Mouse (Mus musculus): ENCODE data around the gene Lclat1. TPM values are rescaled to one million over a fixed set of nuclear protein-coding genes. Genes with fewer than 3 reads are reported as not detected.

The Lclat1 gene
- polyA plus RNA-seq, 1 experiment from 2014 or later = 12.2 TPM

DNA sequence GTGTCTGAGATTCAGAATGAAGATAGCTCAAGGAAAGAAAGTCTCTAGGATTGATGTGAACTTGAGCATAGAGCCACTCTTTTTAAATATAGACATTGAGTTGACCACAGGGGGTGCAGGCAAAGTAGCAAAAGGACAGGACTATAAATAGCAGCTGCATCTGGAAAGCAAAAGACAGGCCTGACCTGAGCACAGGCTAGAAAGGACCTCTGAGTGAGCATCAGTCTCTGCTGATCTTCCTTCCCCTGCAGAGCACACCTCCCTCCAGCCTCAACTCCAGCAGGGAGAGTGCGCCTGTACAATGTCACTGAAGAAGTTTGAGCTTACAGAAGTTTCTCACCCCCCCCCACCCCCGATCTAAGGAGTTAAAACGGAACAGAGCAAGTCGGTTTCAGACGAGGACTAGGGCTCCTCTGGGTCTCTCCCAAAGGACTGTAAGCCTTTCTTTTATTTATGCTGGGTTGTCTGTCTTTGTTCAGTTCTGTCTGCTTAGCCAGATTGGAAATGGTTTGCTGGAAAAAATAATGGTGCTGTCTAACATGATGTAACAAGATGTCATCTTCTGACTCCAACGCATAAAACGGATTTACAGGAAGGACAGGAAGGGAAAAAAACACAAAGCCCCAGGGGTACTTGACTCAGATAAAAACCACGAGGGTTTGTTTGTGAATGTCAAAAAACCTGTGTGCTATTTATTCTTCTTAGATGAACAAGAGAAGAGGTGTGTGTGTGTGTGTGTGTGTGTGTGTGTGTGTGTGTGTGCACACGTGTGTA is 26.2 kb upstream of the Lclat1 start:
- no peak overlapping the region for H3K9ac ChIP-seq (ENCODE audit: low read length)
- H3K4me2 ChIP-seq (ENCODE audit: low read length) = no peak overlapping the region
- DNase-seq (ENCODE audit: low spot score) (no peak), ATAC-seq (no peak)
- H3K4me3 ChIP-seq (ENCODE audit: low read depth, low read length) = no peak overlapping the region
- 72% methylated on average over 9 of the region's 9 CpGs for WGBS
- no peaks in the 10 kb centered on the region for H3K4me1 ChIP-seq (ENCODE audit: control insufficient read depth, insufficient read depth, low read length)
- no peaks in the 10 kb centered on the region for H3K27me3 ChIP-seq (replicated peaks; ENCODE audit: control insufficient read depth, insufficient read depth, low read length)
- H3K27ac ChIP-seq (ENCODE audit: low read depth, low read length) = no peak overlapping the region
- H3K9me3 ChIP-seq (replicated peaks; ENCODE audit: control insufficient read depth, low read length) = no peaks in the 10 kb centered on the region
- no peaks in the 10 kb centered on the region for H3K36me3 ChIP-seq (ENCODE audit: control insufficient read depth, insufficient read depth, low read length)

DNA sequence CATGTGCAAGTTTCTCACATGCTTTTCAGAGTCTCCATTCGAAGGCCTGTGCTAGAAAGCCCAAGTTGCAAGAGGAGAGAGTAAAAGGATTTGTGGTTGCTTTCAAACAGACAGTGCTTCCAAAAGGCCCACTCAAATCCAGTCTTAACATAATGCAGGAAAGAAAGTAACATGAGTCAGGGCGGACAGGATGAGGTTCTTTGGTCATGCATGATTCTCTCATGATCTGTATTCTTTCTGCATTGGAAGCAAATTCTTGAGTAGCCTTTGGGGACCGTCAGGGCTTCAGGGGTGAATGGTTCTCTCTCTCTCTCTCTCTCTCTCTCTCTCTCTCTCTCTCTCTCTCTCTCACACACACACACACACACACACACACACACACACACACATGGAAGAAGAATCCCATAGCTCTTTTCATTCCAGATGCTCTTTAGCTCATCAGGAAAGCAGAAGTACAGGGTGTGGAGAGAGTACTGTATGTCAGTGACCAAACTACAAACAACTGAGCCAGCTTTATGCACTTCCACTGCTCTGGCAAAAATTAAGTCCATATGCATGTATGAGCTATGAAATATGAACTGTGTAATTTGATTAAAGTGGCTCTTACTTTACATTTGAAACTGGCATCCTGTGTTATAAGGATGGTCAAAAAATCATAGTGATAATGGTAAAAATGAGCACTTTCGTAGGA is 25.1 kb upstream of the Lclat1 start:
- ATAC-seq = no peak
- H3K4me2 ChIP-seq (ENCODE audit: low read length) = no peak overlapping the region
- no peak for DNase-seq (ENCODE audit: low spot score)
- no peak overlapping the region for H3K27ac ChIP-seq (ENCODE audit: low read depth, low read length)
- no peaks in the 10 kb centered on the region for H3K36me3 ChIP-seq (ENCODE audit: control insufficient read depth, insufficient read depth, low read length)
- 83% methylated on average over 4 of the region's 4 CpGs for WGBS
- no peak overlapping the region for H3K4me3 ChIP-seq (ENCODE audit: low read depth, low read length)
- no peaks in the 10 kb centered on the region for H3K27me3 ChIP-seq (replicated peaks; ENCODE audit: control insufficient read depth, insufficient read depth, low read length)
- H3K4me1 ChIP-seq (ENCODE audit: control insufficient read depth, insufficient read depth, low read length) = no peaks in the 10 kb centered on the region
- H3K9ac ChIP-seq (ENCODE audit: low read length) = no peak overlapping the region
- no peaks in the 10 kb centered on the region for H3K9me3 ChIP-seq (replicated peaks; ENCODE audit: control insufficient read depth, low read length)

DNA sequence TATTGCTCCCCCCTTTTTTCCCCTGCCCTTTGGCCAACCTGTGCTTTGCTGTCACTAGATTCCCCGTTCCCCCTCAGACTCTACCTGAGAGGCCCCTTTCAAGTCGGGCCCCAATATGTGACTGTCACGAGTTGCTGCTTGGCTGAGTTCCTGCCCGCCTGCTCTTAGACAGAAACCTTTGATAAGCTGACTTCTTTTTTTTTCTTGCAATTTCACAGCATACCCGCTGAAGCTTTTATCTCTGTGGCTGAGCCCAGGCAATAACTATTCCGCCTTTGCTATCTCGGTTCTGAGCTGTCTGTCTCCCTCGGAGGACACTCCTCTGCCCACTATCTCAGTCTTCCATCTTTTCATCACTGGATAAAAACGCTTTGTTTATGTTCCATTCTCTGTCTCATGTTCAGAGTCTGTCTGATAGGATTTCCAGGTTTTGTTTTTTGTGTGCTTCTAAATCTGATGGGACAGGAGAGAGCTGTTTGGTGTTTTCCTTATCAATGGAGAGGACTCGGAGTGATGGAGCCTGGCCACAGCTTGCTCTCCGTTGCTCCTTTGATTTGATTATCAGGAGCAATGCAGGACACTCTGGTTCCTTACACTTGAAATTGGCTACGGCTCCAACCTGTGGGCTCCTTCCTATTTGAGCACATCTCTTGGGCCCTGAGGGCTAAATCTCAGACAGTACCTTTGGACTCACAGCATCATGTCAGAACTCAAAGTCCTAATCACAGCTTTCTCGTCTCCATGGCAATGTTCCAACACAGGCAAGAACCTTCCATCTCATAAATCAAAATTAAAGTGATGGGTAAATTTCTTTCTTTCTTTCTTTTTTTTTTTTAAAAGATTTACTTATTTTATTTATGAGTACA is 20.5 kb upstream of the Lclat1 start:
- H3K9me3 ChIP-seq (replicated peaks; ENCODE audit: control insufficient read depth, low read length) = no peaks in the 10 kb centered on the region
- H3K27me3 ChIP-seq (replicated peaks; ENCODE audit: control insufficient read depth, insufficient read depth, low read length) = no peaks in the 10 kb centered on the region
- no peak overlapping the region for H3K27ac ChIP-seq (ENCODE audit: low read depth, low read length)
- DNase-seq (ENCODE audit: low spot score) = peak; percentile 19
- 73% methylated on average over 13 of the region's 13 CpGs for WGBS
- no peaks in the 10 kb centered on the region for H3K36me3 ChIP-seq (ENCODE audit: control insufficient read depth, insufficient read depth, low read length)
- no peak overlapping the region for H3K9ac ChIP-seq (ENCODE audit: low read length)
- no peak overlapping the region for H3K4me3 ChIP-seq (ENCODE audit: low read depth, low read length)
- ATAC-seq = no peak
- no peaks in the 10 kb centered on the region for H3K4me1 ChIP-seq (ENCODE audit: control insufficient read depth, insufficient read depth, low read length)
- H3K4me2 ChIP-seq (ENCODE audit: low read length) = no peak overlapping the region

DNA sequence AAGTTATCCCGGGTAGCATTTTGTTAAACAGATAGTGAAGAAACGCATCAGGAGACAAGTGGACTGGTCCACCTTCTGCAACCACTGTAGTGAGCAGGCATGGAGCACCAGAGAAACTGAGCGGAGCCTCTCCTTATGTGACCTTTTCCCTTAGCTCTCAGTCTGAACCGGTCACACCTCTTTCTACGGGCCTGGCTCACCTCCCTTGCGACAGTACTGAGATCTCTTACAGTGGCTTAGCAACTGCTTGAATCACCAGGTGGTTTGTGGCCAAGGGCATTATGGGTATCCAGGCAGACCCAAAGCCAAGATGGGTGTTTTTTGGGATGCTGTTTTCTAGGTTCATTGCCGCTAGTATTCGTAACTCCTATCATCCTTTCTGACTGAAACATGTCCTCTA is 16.4 kb upstream of the Lclat1 start:
- Histone ChIP-seq H3K4me1 (ENCODE audit: control insufficient read depth, insufficient read depth, low read length) (no peaks in the 10 kb centered on the region), H3K36me3 (ENCODE audit: control insufficient read depth, insufficient read depth, low read length) (no peaks in the 10 kb centered on the region), H3K4me3 (ENCODE audit: low read depth, low read length) (no peak overlapping the region), H3K9me3 (replicated peaks; ENCODE audit: control insufficient read depth, low read length) (no peaks in the 10 kb centered on the region), H3K9ac (ENCODE audit: low read length) (no peak overlapping the region), H3K27ac (ENCODE audit: low read depth, low read length) (no peak overlapping the region), H3K27me3 (replicated peaks; ENCODE audit: control insufficient read depth, insufficient read depth, low read length) (no peaks in the 10 kb centered on the region), H3K4me2 (ENCODE audit: low read length) (no peak overlapping the region)
- no peak for DNase-seq (ENCODE audit: low spot score)
- no peak for ATAC-seq
- WGBS = 85% methylated on average over 8 of the region's 8 CpGs

DNA sequence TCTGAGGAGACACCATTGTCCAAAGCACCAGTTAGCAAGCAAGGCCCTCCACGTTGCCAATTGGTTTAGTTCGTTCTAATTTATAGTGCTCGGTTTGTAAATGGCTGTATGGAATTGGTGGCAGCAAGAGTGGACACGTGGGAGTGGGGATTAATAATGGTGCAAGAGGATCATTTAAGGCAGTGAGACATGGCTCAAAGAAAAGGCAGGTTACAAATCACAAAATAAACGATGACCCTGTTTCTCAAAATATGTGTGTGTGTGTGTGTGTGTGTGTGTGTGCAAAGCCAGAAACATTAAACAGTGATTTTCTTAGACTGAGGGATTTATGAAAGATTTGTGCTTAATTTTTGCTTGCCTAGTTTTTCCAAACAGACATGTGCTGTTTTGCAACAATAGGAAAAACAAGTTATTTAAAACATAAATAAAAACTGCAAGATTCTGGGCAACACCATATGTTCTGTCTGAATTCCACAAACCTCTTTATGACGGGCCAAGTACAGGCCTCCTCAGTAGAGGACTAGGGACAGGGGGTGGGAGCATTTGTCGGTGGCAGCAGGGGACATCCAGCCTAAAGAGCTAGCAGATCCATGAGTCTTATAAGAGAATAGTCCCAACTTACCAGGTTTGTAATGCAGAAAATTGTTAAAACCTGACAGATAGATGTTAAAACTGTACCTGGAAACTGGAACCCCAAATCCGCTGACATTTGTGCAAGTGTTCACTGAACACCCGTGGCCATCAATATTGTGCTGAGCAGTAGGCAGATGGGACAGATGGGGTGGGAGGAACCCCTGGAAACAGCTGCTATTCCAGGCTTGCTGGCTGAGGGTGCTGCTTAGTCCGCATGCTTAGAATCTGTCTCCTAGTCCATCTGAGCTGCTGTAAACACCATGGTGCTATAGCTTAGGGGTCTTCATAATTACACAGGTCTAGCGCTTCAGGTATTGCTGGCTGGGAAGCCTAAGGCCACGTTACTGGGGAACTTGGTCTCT is 15.4 kb upstream of the Lclat1 start:
- Histone ChIP-seq H3K4me2 (ENCODE audit: low read length) (no peak overlapping the region), H3K4me1 (ENCODE audit: control insufficient read depth, insufficient read depth, low read length) (no peaks in the 10 kb centered on the region), H3K27me3 (replicated peaks; ENCODE audit: control insufficient read depth, insufficient read depth, low read length) (no peaks in the 10 kb centered on the region), H3K9ac (ENCODE audit: low read length) (no peak overlapping the region), H3K4me3 (ENCODE audit: low read depth, low read length) (no peak overlapping the region), H3K36me3 (ENCODE audit: control insufficient read depth, insufficient read depth, low read length) (no peaks in the 10 kb centered on the region), H3K9me3 (replicated peaks; ENCODE audit: control insufficient read depth, low read length) (no peaks in the 10 kb centered on the region), H3K27ac (ENCODE audit: low read depth, low read length) (no peak overlapping the region)
- no peak for DNase-seq (ENCODE audit: low spot score)
- 81% methylated on average over 12 of the region's 12 CpGs for WGBS
- no peak for ATAC-seq

DNA sequence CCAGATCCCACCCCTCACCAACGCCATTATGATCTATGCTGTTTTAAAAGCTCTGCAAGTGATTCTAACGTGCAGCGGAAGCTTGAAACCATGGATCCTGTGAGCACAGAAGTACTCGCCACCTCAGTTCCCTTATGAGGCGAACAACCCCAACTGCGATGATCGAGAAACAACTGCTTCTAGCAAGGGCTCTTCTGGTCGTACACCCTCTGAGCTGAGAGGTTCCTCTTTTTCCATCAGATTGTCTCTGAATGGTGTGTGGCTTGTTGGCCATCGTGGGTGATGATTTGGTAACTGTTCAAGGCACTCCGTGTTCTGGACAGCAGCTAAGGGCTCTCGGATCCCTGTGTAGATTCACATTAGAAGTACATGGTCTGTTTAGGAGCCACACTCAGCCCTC is 12.7 kb upstream of the Lclat1 start:
- Histone ChIP-seq H3K4me3 (ENCODE audit: low read depth, low read length) (no peak overlapping the region), H3K27ac (ENCODE audit: low read depth, low read length) (no peak overlapping the region), H3K27me3 (replicated peaks; ENCODE audit: control insufficient read depth, insufficient read depth, low read length) (no peaks in the 10 kb centered on the region), H3K4me1 (ENCODE audit: control insufficient read depth, insufficient read depth, low read length) (no peaks in the 10 kb centered on the region), H3K9ac (ENCODE audit: low read length) (no peak overlapping the region), H3K4me2 (ENCODE audit: low read length) (no peak overlapping the region), H3K9me3 (replicated peaks; ENCODE audit: control insufficient read depth, low read length) (no peaks in the 10 kb centered on the region), H3K36me3 (ENCODE audit: control insufficient read depth, insufficient read depth, low read length) (no peaks in the 10 kb centered on the region)
- ATAC-seq (no peak), DNase-seq (ENCODE audit: low spot score) (no peak)
- 91% methylated on average over 11 of the region's 11 CpGs for WGBS

DNA sequence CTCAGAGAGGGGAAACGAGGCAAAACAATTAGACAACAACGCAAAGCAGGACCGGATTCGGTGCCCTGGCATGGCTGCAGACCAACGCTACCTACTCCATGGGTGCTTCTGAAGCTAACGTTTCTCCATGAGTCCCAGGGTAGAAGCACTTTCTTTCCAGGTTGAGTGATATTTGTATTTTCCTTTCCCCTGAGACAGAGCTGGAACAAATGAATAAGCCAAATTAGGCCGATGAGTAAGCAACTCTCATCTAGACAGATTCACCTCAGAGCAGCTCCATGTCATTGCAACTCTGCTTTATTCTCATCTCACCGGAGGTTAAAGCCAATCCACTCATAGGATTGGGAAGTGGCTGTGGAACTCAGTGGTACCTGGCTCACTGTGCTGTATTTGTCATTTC is 12.2 kb upstream of the Lclat1 start:
- no peaks in the 10 kb centered on the region for H3K27me3 ChIP-seq (replicated peaks; ENCODE audit: control insufficient read depth, insufficient read depth, low read length)
- H3K4me3 ChIP-seq (ENCODE audit: low read depth, low read length) = no peak overlapping the region
- no peaks in the 10 kb centered on the region for H3K4me1 ChIP-seq (ENCODE audit: control insufficient read depth, insufficient read depth, low read length)
- ATAC-seq = no peak
- no peak for DNase-seq (ENCODE audit: low spot score)
- WGBS = 94% methylated on average over 8 of the region's 8 CpGs
- no peaks in the 10 kb centered on the region for H3K9me3 ChIP-seq (replicated peaks; ENCODE audit: control insufficient read depth, low read length)
- H3K4me2 ChIP-seq (ENCODE audit: low read length) = no peak overlapping the region
- no peaks in the 10 kb centered on the region for H3K36me3 ChIP-seq (ENCODE audit: control insufficient read depth, insufficient read depth, low read length)
- H3K27ac ChIP-seq (ENCODE audit: low read depth, low read length) = no peak overlapping the region
- H3K9ac ChIP-seq (ENCODE audit: low read length) = no peak overlapping the region

DNA sequence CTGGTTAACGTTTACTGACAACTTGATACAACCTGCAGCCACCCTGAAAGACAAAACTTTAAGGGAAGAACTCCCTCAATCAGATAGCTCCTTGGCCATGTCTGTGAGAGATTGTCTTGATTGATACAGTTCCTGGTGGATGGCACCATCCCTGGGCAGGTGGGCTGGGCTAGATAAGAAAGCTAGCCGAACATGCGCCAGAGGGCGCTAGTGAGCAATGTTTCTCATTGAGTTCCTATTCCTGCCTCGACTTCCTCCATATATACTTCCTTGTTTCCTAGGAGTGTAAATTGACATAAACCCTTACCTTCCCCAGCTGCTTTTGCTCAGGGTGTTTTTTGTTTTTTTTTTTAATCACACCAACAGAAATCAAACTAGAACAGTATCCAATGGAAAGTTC is 11.3 kb upstream of the Lclat1 start:
- DNase-seq (ENCODE audit: low spot score) (peak; percentile 49), ATAC-seq (no peak)
- no peak overlapping the region for H3K9ac ChIP-seq (ENCODE audit: low read length)
- H3K4me1 ChIP-seq (ENCODE audit: control insufficient read depth, insufficient read depth, low read length) = no peaks in the 10 kb centered on the region
- no peaks in the 10 kb centered on the region for H3K36me3 ChIP-seq (ENCODE audit: control insufficient read depth, insufficient read depth, low read length)
- H3K9me3 ChIP-seq (replicated peaks; ENCODE audit: control insufficient read depth, low read length) = no peaks in the 10 kb centered on the region
- WGBS = 41% methylated on average over 5 of the region's 5 CpGs
- no peaks in the 10 kb centered on the region for H3K27me3 ChIP-seq (replicated peaks; ENCODE audit: control insufficient read depth, insufficient read depth, low read length)
- H3K4me3 ChIP-seq (ENCODE audit: low read depth, low read length) = no peak overlapping the region
- H3K27ac ChIP-seq (ENCODE audit: low read depth, low read length) = no peak overlapping the region
- no peak overlapping the region for H3K4me2 ChIP-seq (ENCODE audit: low read length)

All from forebrain, embryonic 14.5 days (tissue).